Mouse (Mus musculus): ENCODE measurements around the gene Spns2. TPM values are rescaled to one million over a fixed set of nuclear protein-coding genes. Genes with fewer than 3 reads are reported as not detected.
"Not testable (repeated sequence)": the region's sequence is repeated elsewhere in the genome, so short reads cannot be mapped to it uniquely, and the experiment has no call there.

Spns2 gene
- polyA plus RNA-seq, 1 experiment from 2014 or later = 1.8 TPM

GRCm38 (mm10) chr11:72440965-72441664, 48.6 kb downstream of the Spns2 start, which contains the start of gene Mybbp1a:
Gene Mybbp1a (plus strand): TSS chr11:72441355.
- H3K27me3 ChIP-seq (ENCODE audit: control insufficient read depth, insufficient read depth, low read length) = no peaks in the 10 kb centered on the region
- peak within 1 kb of the TSS; percentile 92 for H3K27ac ChIP-seq (ENCODE audit: low read length)
- H3K9ac ChIP-seq (ENCODE audit: low read length) = peak within 1 kb of the TSS; percentile 90
- under 1% methylated on average over 46 of the region's 46 CpGs for WGBS
- peak; percentile 95 for ATAC-seq (replicated peaks; ENCODE audit: extremely low read depth, insufficient read depth, low FRiP score)
- H3K9me3 ChIP-seq (replicated peaks; ENCODE audit: control insufficient read depth, low read length) = no peaks in the 10 kb centered on the region
- peaks cover 11% of the 10 kb centered on the region for H3K4me1 ChIP-seq (ENCODE audit: control insufficient read depth, insufficient read depth, low read length)
- H3K4me3 ChIP-seq (ENCODE audit: low read length) = peak within 1 kb of the TSS; percentile 95
- peak within 1 kb of the TSS; percentile 98 for H3K4me2 ChIP-seq (ENCODE audit: low read depth, low read length)
- H3K36me3 ChIP-seq (ENCODE audit: control insufficient read depth, insufficient read depth) = peaks cover 34% of the 10 kb centered on the region

- peak overlapping the region; percentile 98 for H3K4me2 ChIP-seq (ENCODE audit: low read depth, low read length)
- not testable (repeated sequence) for ATAC-seq (replicated peaks; ENCODE audit: extremely low read depth, insufficient read depth, low FRiP score)
Observed at GRCm38 (mm10) chr11:72440597-72440964, 49.1 kb downstream of the Spns2 start.

GRCm38 (mm10) chr11:72438411-72438810, 51.3 kb downstream of the Spns2 start:
- no peaks in the 10 kb centered on the region for H3K27me3 ChIP-seq (ENCODE audit: control insufficient read depth, insufficient read depth, low read length)
- H3K36me3 ChIP-seq (ENCODE audit: control insufficient read depth, insufficient read depth) = peaks cover 8% of the 10 kb centered on the region
- no peak overlapping the region for H3K27ac ChIP-seq (ENCODE audit: low read length)
- no peak overlapping the region for H3K4me3 ChIP-seq (ENCODE audit: low read length)
- H3K4me2 ChIP-seq (ENCODE audit: low read depth, low read length) = no peak overlapping the region
- ATAC-seq (replicated peaks; ENCODE audit: extremely low read depth, insufficient read depth, low FRiP score) = no peak
- 54% methylated on average over 4 of the region's 4 CpGs for WGBS
- peaks cover 23% of the 10 kb centered on the region for H3K4me1 ChIP-seq (ENCODE audit: control insufficient read depth, insufficient read depth, low read length)
- H3K9ac ChIP-seq (ENCODE audit: low read length) = no peak overlapping the region
- H3K9me3 ChIP-seq (replicated peaks; ENCODE audit: control insufficient read depth, low read length) = no peaks in the 10 kb centered on the region

More at GRCm38 (mm10) chr11:72440597-72440964, 49.1 kb downstream of the Spns2 start:
- WGBS = 42% methylated on average over 6 of the region's 6 CpGs
- H3K27ac ChIP-seq (ENCODE audit: low read length) = peak overlapping the region; percentile 92
- not testable (repeated sequence) for H3K9me3 ChIP-seq (replicated peaks; ENCODE audit: control insufficient read depth, low read length); H3K27me3 ChIP-seq (ENCODE audit: control insufficient read depth, insufficient read depth, low read length)
- H3K36me3 ChIP-seq (ENCODE audit: control insufficient read depth, insufficient read depth) = peaks cover 30% of the 10 kb centered on the region
- H3K9ac ChIP-seq (ENCODE audit: low read length) = peak overlapping the region; percentile 90
- H3K4me1 ChIP-seq (ENCODE audit: control insufficient read depth, insufficient read depth, low read length) = peaks cover 15% of the 10 kb centered on the region
- peak overlapping the region; percentile 95 for H3K4me3 ChIP-seq (ENCODE audit: low read length)

- no peak overlapping the region for H3K4me2 ChIP-seq (ENCODE audit: low read depth, low read length)
- no peak overlapping the region for H3K27ac ChIP-seq (ENCODE audit: low read length)
- no peaks in the 10 kb centered on the region for H3K36me3 ChIP-seq (ENCODE audit: control insufficient read depth, insufficient read depth)
- no peaks in the 10 kb centered on the region for H3K27me3 ChIP-seq (ENCODE audit: control insufficient read depth, insufficient read depth, low read length)
- H3K9me3 ChIP-seq (replicated peaks; ENCODE audit: control insufficient read depth, low read length) = no peaks in the 10 kb centered on the region
- 82% methylated on average over 16 of the region's 16 CpGs for WGBS
- H3K4me1 ChIP-seq (ENCODE audit: control insufficient read depth, insufficient read depth, low read length) = peaks cover 17% of the 10 kb centered on the region
- no peak overlapping the region for H3K4me3 ChIP-seq (ENCODE audit: low read length)
- no peak overlapping the region for H3K9ac ChIP-seq (ENCODE audit: low read length)
- ATAC-seq (replicated peaks; ENCODE audit: extremely low read depth, insufficient read depth, low FRiP score) = no peak
Observed at GRCm38 (mm10) chr11:72436756-72437650, 52.7 kb downstream of the Spns2 start.

- 60% methylated on average over 5 of the region's 5 CpGs for WGBS
- Histone ChIP-seq H3K4me1 (ENCODE audit: control insufficient read depth, insufficient read depth, low read length) (peaks cover 14% of the 10 kb centered on the region; the same call in 1 of the 2 replicates), H3K27me3 (ENCODE audit: control insufficient read depth, insufficient read depth, low read length) (no peaks in the 10 kb centered on the region), H3K4me3 (ENCODE audit: low read length) (no peak overlapping the region), H3K36me3 (ENCODE audit: control insufficient read depth, insufficient read depth) (no peaks in the 10 kb centered on the region), H3K9me3 (replicated peaks; ENCODE audit: control insufficient read depth, low read length) (no peaks in the 10 kb centered on the region), H3K27ac (ENCODE audit: low read length) (no peak overlapping the region), H3K4me2 (ENCODE audit: low read depth, low read length) (no peak overlapping the region), H3K9ac (ENCODE audit: low read length) (no peak overlapping the region)
- no peak for ATAC-seq (replicated peaks; ENCODE audit: extremely low read depth, insufficient read depth, low FRiP score)
Observed at GRCm38 (mm10) chr11:72436271-72436670, 53.4 kb downstream of the Spns2 start.

GRCm38 (mm10) chr11:72435694-72436045, 54.0 kb downstream of the Spns2 start:
- peak; percentile 46 for ATAC-seq (replicated peaks; ENCODE audit: extremely low read depth, insufficient read depth, low FRiP score)
- H3K4me2 ChIP-seq (ENCODE audit: low read depth, low read length) = no peak overlapping the region
- no peak overlapping the region for H3K27ac ChIP-seq (ENCODE audit: low read length)
- peaks cover 14% of the 10 kb centered on the region; the same call in 1 of the 2 replicates for H3K4me1 ChIP-seq (ENCODE audit: control insufficient read depth, insufficient read depth, low read length)
- H3K9me3 ChIP-seq (replicated peaks; ENCODE audit: control insufficient read depth, low read length) = no peaks in the 10 kb centered on the region
- H3K4me3 ChIP-seq (ENCODE audit: low read length) = no peak overlapping the region
- 33% methylated on average over 2 of the region's 2 CpGs for WGBS
- no peaks in the 10 kb centered on the region for H3K36me3 ChIP-seq (ENCODE audit: control insufficient read depth, insufficient read depth)
- H3K9ac ChIP-seq (ENCODE audit: low read length) = no peak overlapping the region
- no peaks in the 10 kb centered on the region for H3K27me3 ChIP-seq (ENCODE audit: control insufficient read depth, insufficient read depth, low read length)

GRCm38 (mm10) chr11:72434963-72435693, 54.6 kb downstream of the Spns2 start, which contains the start of gene Ggt6:
Gene Ggt6 (plus strand): TSS chr11:72435526.
- no peak within 1 kb of the TSS for H3K4me2 ChIP-seq (ENCODE audit: low read depth, low read length)
- no peak within 1 kb of the TSS for H3K4me3 ChIP-seq (ENCODE audit: low read length)
- H3K36me3 ChIP-seq (ENCODE audit: control insufficient read depth, insufficient read depth) = no peaks in the 10 kb centered on the region
- H3K9ac ChIP-seq (ENCODE audit: low read length) = no peak within 1 kb of the TSS
- no peak within 1 kb of the TSS for H3K27ac ChIP-seq (ENCODE audit: low read length)
- ATAC-seq (replicated peaks; ENCODE audit: extremely low read depth, insufficient read depth, low FRiP score) = no peak; the same call in 1 of the 2 replicates
- peaks cover 14% of the 10 kb centered on the region; the same call in 1 of the 2 replicates for H3K4me1 ChIP-seq (ENCODE audit: control insufficient read depth, insufficient read depth, low read length)
- WGBS = 57% methylated on average over 11 of the region's 11 CpGs
- no peaks in the 10 kb centered on the region for H3K9me3 ChIP-seq (replicated peaks; ENCODE audit: control insufficient read depth, low read length)
- no peaks in the 10 kb centered on the region for H3K27me3 ChIP-seq (ENCODE audit: control insufficient read depth, insufficient read depth, low read length)

- not testable (repeated sequence) for H3K9ac ChIP-seq (ENCODE audit: low read length); ATAC-seq (replicated peaks; ENCODE audit: extremely low read depth, insufficient read depth, low FRiP score); H3K4me1 ChIP-seq (ENCODE audit: control insufficient read depth, insufficient read depth, low read length); H3K36me3 ChIP-seq (ENCODE audit: control insufficient read depth, insufficient read depth); H3K27me3 ChIP-seq (ENCODE audit: control insufficient read depth, insufficient read depth, low read length); H3K9me3 ChIP-seq (replicated peaks; ENCODE audit: control insufficient read depth, low read length); H3K27ac ChIP-seq (ENCODE audit: low read length); H3K4me2 ChIP-seq (ENCODE audit: low read depth, low read length); H3K4me3 ChIP-seq (ENCODE audit: low read length)
- WGBS = 68% methylated on average over 9 of the region's 9 CpGs
Observed at GRCm38 (mm10) chr11:72430311-72431068, 59.2 kb downstream of the Spns2 start.

Measured in heart, embryonic 16.5 days (tissue).